Mouse (Mus musculus) adipocyte (in vitro differentiated cells): Measurements from ENCODE around the gene Nrtn.
A peak's percentile ranks its signal among the peaks of the same experiment; 100 is the strongest.

ENCODE experiments used
- DNase-seq: peaks from one replicate; pipeline ENCODE4 v3.0.0-alpha.2; 2016; ENCODE audit warnings: low spot score

Gene Nrtn

GRCm38 (mm10) chr17:56762769-56763731 is 5.7 kb upstream of the Nrtn start:
- DNase-seq = peak; percentile 63

- peak; percentile 72 for DNase-seq
Measured at GRCm38 (mm10) chr17:56761991-56762410, 4.7 kb upstream of the Nrtn start.

GRCm38 (mm10) chr17:56761077-56761476 is 3.7 kb upstream of the Nrtn start:
- no peak for DNase-seq

- no peak for DNase-seq
Measured at GRCm38 (mm10) chr17:56759261-56759660, 1.9 kb upstream of the Nrtn start.

- DNase-seq = no peak
Measured at GRCm38 (mm10) chr17:56758132-56758531, 802 bp upstream of the Nrtn start.

- DNase-seq = no peak
Measured at GRCm38 (mm10) chr17:56756703-56757399, 479 bp downstream of the Nrtn start.

- DNase-seq = no peak
Measured at GRCm38 (mm10) chr17:56754271-56755185, 2.8 kb downstream of the Nrtn start.

GRCm38 (mm10) chr17:56753452-56753851 is 3.9 kb downstream of the Nrtn start:
- DNase-seq = no peak

- DNase-seq = no peak
Measured at GRCm38 (mm10) chr17:56751404-56752072, 5.8 kb downstream of the Nrtn start.

GRCm38 (mm10) chr17:56744173-56744572 is 13.2 kb downstream of the Nrtn start:
- no peak for DNase-seq

- no peak for DNase-seq
Measured at GRCm38 (mm10) chr17:56740788-56741160, 16.6 kb downstream of the Nrtn start.

GRCm38 (mm10) chr17:56740118-56740787 is 17.1 kb downstream of the Nrtn start:
- no peak for DNase-seq

GRCm38 (mm10) chr17:56738221-56738620 is 19.1 kb downstream of the Nrtn start:
- DNase-seq = no peak

- no peak for DNase-seq
Measured at GRCm38 (mm10) chr17:56736534-56736933, 20.8 kb downstream of the Nrtn start.

- no peak for DNase-seq
Measured at GRCm38 (mm10) chr17:56729656-56730055, 27.7 kb downstream of the Nrtn start.

- no peak for DNase-seq
Measured at GRCm38 (mm10) chr17:56729151-56729550, 28.2 kb downstream of the Nrtn start.

GRCm38 (mm10) chr17:56728117-56728516 is 29.2 kb downstream of the Nrtn start:
- DNase-seq = no peak

GRCm38 (mm10) chr17:56727659-56728058 is 29.7 kb downstream of the Nrtn start:
- DNase-seq = no peak

- no peak for DNase-seq
Measured at GRCm38 (mm10) chr17:56727029-56727649, 30.2 kb downstream of the Nrtn start.

GRCm38 (mm10) chr17:56723419-56724161 is 33.7 kb downstream of the Nrtn start:
- no peak for DNase-seq
